Mouse (Mus musculus) splenic B cell, adult 2 months (primary cell): ENCODE measurements around the gene Tgtp2.
A peak's percentile ranks its signal among the peaks of the same experiment; 100 is the strongest.

ENCODE experiments used
- DNase-seq: peaks from one replicate; pipeline ENCODE4 v3.0.0-alpha.2; 2011; ENCODE audit warnings: low read depth, low spot score
- H3K27me3 ChIP-seq: 2 replicates; pipeline ENCODE4 v1.6.1; 2012; ENCODE audit warnings: mild to moderate bottlenecking, low read length, moderate library complexity, mixed read lengths; ENCODE audit not compliant: control insufficient read depth, poor library complexity, insufficient read depth, severe bottlenecking
- H3K36me3 ChIP-seq: 2 replicates; pipeline ENCODE4 v1.6.1; 2012; ENCODE audit warnings: mild to moderate bottlenecking, low read length, moderate library complexity, mixed read lengths; ENCODE audit not compliant: control insufficient read depth, poor library complexity, insufficient read depth, severe bottlenecking

Tgtp2 gene

GRCm38 (mm10) chr11:49090551-49090950 lies 26.5 kb upstream of the Tgtp2 start:
- H3K36me3 ChIP-seq, result peaks cover 2% of the 10 kb centered on the region; the same call in 1 of the 2 replicates
- DNase-seq, result no peak
- H3K27me3 ChIP-seq, result no peaks in the 10 kb centered on the region

GRCm38 (mm10) chr11:49089735-49090507 lies 25.9 kb upstream of the Tgtp2 start:
- no peaks in the 10 kb centered on the region for H3K27me3 ChIP-seq
- DNase-seq, result no peak
- H3K36me3 ChIP-seq, result peaks cover 2% of the 10 kb centered on the region; the same call in 1 of the 2 replicates

GRCm38 (mm10) chr11:49088990-49089652 lies 25.1 kb upstream of the Tgtp2 start:
- DNase-seq, result no peak
- Histone ChIP-seq H3K36me3 (peaks cover 2% of the 10 kb centered on the region; the same call in 1 of the 2 replicates), H3K27me3 (no peaks in the 10 kb centered on the region)

- peak; percentile 51 for DNase-seq
- H3K27me3 ChIP-seq, result no peaks in the 10 kb centered on the region
These were observed 24.0 kb upstream of the Tgtp2 start for GRCm38 (mm10) chr11:49087830-49088616.

GRCm38 (mm10) chr11:49086858-49087361 lies 22.9 kb upstream of the Tgtp2 start:
- Histone ChIP-seq H3K27me3 (no peaks in the 10 kb centered on the region), H3K36me3 (peaks cover 2% of the 10 kb centered on the region; the same call in 1 of the 2 replicates)
- peak; percentile 27 for DNase-seq

More at GRCm38 (mm10) chr11:49087830-49088616, 24.0 kb upstream of the Tgtp2 start:
- peaks cover 2% of the 10 kb centered on the region; the same call in 1 of the 2 replicates for H3K36me3 ChIP-seq

- Histone ChIP-seq H3K27me3 (no peaks in the 10 kb centered on the region), H3K36me3 (no peaks in the 10 kb centered on the region)
- peak; percentile 69 for DNase-seq
These were observed 20.9 kb upstream of the Tgtp2 start for GRCm38 (mm10) chr11:49084875-49085274.

DNA sequence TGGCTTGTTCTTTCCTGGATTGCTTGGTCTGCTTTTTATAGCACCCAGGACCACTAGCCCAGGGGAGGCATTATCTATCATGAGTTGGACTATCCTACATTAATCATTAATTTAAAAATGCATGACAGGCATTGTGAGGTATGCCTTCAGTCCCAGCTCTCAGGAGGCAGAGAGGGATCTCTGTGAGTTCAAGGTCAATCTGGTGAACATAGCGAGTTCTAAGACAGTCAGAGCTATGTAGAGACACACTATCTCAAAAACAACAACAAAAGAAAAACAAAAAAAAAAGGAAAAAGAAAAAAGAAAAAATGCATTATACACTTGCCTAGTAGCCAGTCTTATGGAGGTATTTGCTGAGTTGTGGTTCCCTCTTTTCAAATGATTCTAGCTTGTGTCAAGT lies 20.4 kb upstream of the Tgtp2 start:
- DNase-seq, result no peak
- Histone ChIP-seq H3K27me3 (no peaks in the 10 kb centered on the region), H3K36me3 (no peaks in the 10 kb centered on the region)

DNA sequence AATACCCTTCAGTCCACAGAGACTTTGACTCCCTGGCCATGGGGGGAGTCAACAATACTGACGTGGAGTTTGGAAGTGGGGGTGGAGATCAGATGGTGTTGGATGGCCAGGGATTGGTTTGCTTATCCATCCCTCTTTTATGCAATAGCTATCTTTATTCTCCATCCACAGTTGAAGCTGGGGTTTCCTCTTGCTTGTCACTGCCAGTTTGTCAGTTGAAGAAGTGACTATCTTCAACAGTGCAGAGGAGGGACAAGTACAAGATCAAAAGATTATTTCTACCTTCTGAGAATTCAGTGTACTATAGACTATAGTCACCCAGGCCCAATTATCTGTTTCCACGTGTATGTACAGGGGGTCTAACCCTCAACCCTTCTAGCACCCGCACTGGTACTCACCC lies 19.8 kb upstream of the Tgtp2 start:
- Histone ChIP-seq H3K36me3 (no peaks in the 10 kb centered on the region), H3K27me3 (no peaks in the 10 kb centered on the region)
- DNase-seq, result no peak

DNA sequence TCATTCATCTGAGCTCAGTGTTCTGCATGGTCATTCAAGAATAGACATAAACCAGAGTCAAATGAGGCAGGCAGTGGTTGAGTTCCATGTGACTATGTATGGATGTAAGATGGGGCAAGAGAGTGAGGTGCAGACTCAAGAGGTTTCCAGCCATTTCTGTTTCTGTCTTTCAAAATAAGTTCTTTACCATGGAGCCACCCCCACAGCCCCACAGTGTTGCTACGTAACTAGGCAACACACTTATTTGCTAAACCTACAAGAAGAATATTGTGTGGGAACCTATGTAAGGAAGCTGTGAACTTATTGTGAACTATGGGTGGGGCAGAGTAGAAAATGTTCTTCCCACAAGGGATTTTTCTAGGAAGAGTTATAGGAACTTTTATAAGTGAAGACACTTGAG lies 19.1 kb upstream of the Tgtp2 start:
- Histone ChIP-seq H3K36me3 (no peaks in the 10 kb centered on the region), H3K27me3 (no peaks in the 10 kb centered on the region)
- DNase-seq, result peak; percentile 65

GRCm38 (mm10) chr11:49081886-49082285 lies 17.9 kb upstream of the Tgtp2 start:
- H3K36me3 ChIP-seq, result no peaks in the 10 kb centered on the region
- no peak for DNase-seq
- H3K27me3 ChIP-seq, result no peaks in the 10 kb centered on the region

DNA sequence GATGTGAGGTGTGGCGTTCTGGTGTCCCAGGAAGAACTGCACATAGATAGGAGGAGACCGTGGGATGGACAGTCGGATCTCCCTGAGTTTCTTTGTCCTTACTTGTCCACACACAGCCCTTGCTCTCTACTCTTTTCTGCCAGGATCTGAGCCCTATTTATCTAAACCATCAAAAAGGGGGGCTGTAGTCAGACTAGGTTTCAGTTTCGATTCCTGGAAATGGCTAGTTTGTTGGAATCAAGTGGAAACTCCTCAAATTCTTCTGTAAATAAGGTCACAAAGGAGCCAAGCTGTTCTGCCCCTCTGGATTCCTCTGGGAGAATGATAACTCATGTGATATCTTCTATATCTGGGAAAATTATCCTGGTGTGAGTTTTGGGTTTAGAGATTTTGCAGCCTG lies 17.4 kb upstream of the Tgtp2 start:
- no peaks in the 10 kb centered on the region for H3K27me3 ChIP-seq
- DNase-seq, result no peak
- H3K36me3 ChIP-seq, result no peaks in the 10 kb centered on the region

GRCm38 (mm10) chr11:49080636-49081035 lies 16.6 kb upstream of the Tgtp2 start:
- H3K27me3 ChIP-seq, result no peaks in the 10 kb centered on the region
- no peaks in the 10 kb centered on the region for H3K36me3 ChIP-seq
- no peak for DNase-seq

GRCm38 (mm10) chr11:49078719-49079118 lies 14.7 kb upstream of the Tgtp2 start:
- Histone ChIP-seq H3K27me3 (no peaks in the 10 kb centered on the region), H3K36me3 (no peaks in the 10 kb centered on the region)
- no peak for DNase-seq

- Histone ChIP-seq H3K27me3 (no peaks in the 10 kb centered on the region), H3K36me3 (no peaks in the 10 kb centered on the region)
- no peak for DNase-seq
These were observed 13.0 kb upstream of the Tgtp2 start for GRCm38 (mm10) chr11:49077012-49077411.
